ENCODE assay signal across 8 mouse cellular contexts in genomic region chr5:35042431-35043109, GRCm38 (mm10). TPM values are rescaled to one million over a fixed set of nuclear protein-coding genes. Genes with fewer than 3 reads are reported as not detected.
DNase-seq lines count a peak whose midpoint lies in the region; ATAC-seq and TF ChIP-seq lines count a peak whose summit lies in the region.

No protein-coding gene starts in this region.

- no peaks in the 10 kb centered on the region for H3K27me3 ChIP-seq in lung, postnatal 0 days (replicated peaks; ENCODE audit: insufficient read depth, low read length)
- no peaks in the 10 kb centered on the region for H3K27me3 ChIP-seq in hindbrain, embryonic 11.5 days (ENCODE audit: control insufficient read depth, insufficient read depth, low read length)

- peak; percentile 8; the same call in 1 of the 2 replicates for ATAC-seq in lung, postnatal 0 days
- peak; percentile 26; the same call in 1 of the 2 replicates for ATAC-seq in hindbrain, embryonic 11.5 days (ENCODE audit: low FRiP score)
- ATAC-seq in megakaryocyte progenitor cell, adult 5-6 weeks (replicated peaks; ENCODE audit: poor library complexity), result peak; percentile 27; the same call in 1 of the 2 replicates

- no peak for TF ChIP-seq EP300 in lung, postnatal 0 days (IDR thresholded peaks at IDR 0.05)

- WGBS in lung, postnatal 0 days, result 55% methylated on average over 10 of the region's 10 CpGs
- 77% methylated on average over 10 of the region's 10 CpGs for WGBS in hindbrain, embryonic 11.5 days

- no peak overlapping the region for H3K27ac ChIP-seq in lung, postnatal 0 days (ENCODE audit: low read length)
- no peak overlapping the region for H3K27ac ChIP-seq in hindbrain, embryonic 11.5 days (ENCODE audit: low read depth, low read length)

- no peak overlapping the region for H3K4me3 ChIP-seq in lung, postnatal 0 days (ENCODE audit: low read depth, low read length)
- no peak overlapping the region for H3K4me3 ChIP-seq in hindbrain, embryonic 11.5 days (ENCODE audit: low read depth, low read length)

- DNase-seq in lung, postnatal 0 days (ENCODE audit: low spot score), result no peak
- DNase-seq in lung, adult 18-20 months, result no peak
- DNase-seq in hindbrain, embryonic 11.5 days (ENCODE audit: low spot score), result no peak
- peak; percentile 47 to 66 for DNase-seq in thymus, postnatal 36 days
- no peak for DNase-seq in right cerebral cortex, postnatal 25 days
- no peak for DNase-seq in adrenal gland, adult 2 months
- DNase-seq in left cerebral cortex, postnatal 4 days, result no peak

- intact Hi-C loops in left cerebral cortex, postnatal 4 days (cut with DNase I), result loop anchor here (10.0 kb wide), 1 partner anchor 358 kb away; no protein-coding TSS in a partner anchor

- TF ChIP-seq CTCF in lung, postnatal 0 days (IDR thresholded peaks at IDR 0.05), result no peak

- no peaks in the 10 kb centered on the region for H3K4me1 ChIP-seq in lung, postnatal 0 days (ENCODE audit: insufficient read depth, low read depth, low read length)
- no peaks in the 10 kb centered on the region for H3K4me1 ChIP-seq in hindbrain, embryonic 11.5 days (replicated peaks; ENCODE audit: control insufficient read depth, insufficient read depth, low read length)

- H3K4me2 ChIP-seq in lung, postnatal 0 days (replicated peaks; ENCODE audit: low read depth, low read length), result no peak overlapping the region
- H3K4me2 ChIP-seq in hindbrain, embryonic 11.5 days (replicated peaks; ENCODE audit: low read depth, low read length), result no peak overlapping the region

- no peak overlapping the region for H3K9ac ChIP-seq in lung, postnatal 0 days (replicated peaks; ENCODE audit: low read depth)
- H3K9ac ChIP-seq in hindbrain, embryonic 11.5 days (ENCODE audit: low read depth, low read length), result no peak overlapping the region

- H3K36me3 ChIP-seq in lung, postnatal 0 days (ENCODE audit: insufficient read depth, low read length), result no peaks in the 10 kb centered on the region
- H3K36me3 ChIP-seq in hindbrain, embryonic 11.5 days (ENCODE audit: control insufficient read depth, insufficient read depth, low read length), result no peaks in the 10 kb centered on the region

- no peaks in the 10 kb centered on the region for H3K9me3 ChIP-seq in lung, postnatal 0 days (ENCODE audit: low read length)
- H3K9me3 ChIP-seq in hindbrain, embryonic 11.5 days (ENCODE audit: control insufficient read depth, low read length), result no peaks in the 10 kb centered on the region

RNA-seq across cellular contexts. Expression of gene Hgfac, which starts 1.3 kb away (rescaled TPM):
- polyA plus RNA-seq in lung, postnatal 0 days (2015; fragmentation: Nextera tagmentation; extraction: Ambion mirVana), result 0.73 and 0.82 TPM in 2 replicates
- 0.34 and 0.47 TPM in 2 replicates for polyA plus RNA-seq in hindbrain, embryonic 11.5 days (2014; fragmentation: Nextera tagmentation; extraction: Ambion mirVana)
- 0.59 TPM in 1 of 2 replicates, not detected in the other for total RNA-seq in megakaryocyte progenitor cell, adult 5-6 weeks (2015)
- total RNA-seq in megakaryocyte progenitor cell, adult 5-6 weeks (2017), result 0.24 TPM in 1 of 2 replicates, not detected in the other
- total RNA-seq in adrenal gland, adult 2 months (2021), result 1 to 10 TPM in 1 of 2 experiments, under 1 TPM in 1; 0.90 to 2.8 TPM
- 1.1 and 1.5 TPM in 2 replicates for polyA plus RNA-seq in adrenal gland, adult 2 months (2012; rRNA removed)
- total RNA-seq in left cerebral cortex, postnatal 4 days (2021), result 1 to 10 TPM in 1 of 2 experiments, under 1 TPM in 1; 0.95 to 1.7 TPM

RNA-seq across cellular contexts. Expression of gene Dok7, which starts 14.0 kb away (rescaled TPM):
- polyA plus RNA-seq in lung, postnatal 0 days (2015; fragmentation: Nextera tagmentation; extraction: Ambion mirVana), result 0.56 and 0.67 TPM in 2 replicates
- polyA plus RNA-seq in hindbrain, embryonic 11.5 days (2014; fragmentation: Nextera tagmentation; extraction: Ambion mirVana), result 0.11 TPM in 1 of 2 replicates, not detected in the other
- total RNA-seq in megakaryocyte progenitor cell, adult 5-6 weeks (2015), result 0.12 TPM in 1 of 2 replicates, not detected in the other
- total RNA-seq in megakaryocyte progenitor cell, adult 5-6 weeks (2017), result not detected in 2 replicates
- 10 to 100 TPM in 1 of 2 experiments, 1 to 10 TPM in 1; 4.8 to 17.0 TPM for total RNA-seq in adrenal gland, adult 2 months (2021)
- polyA plus RNA-seq in adrenal gland, adult 2 months (2012; rRNA removed), result 12.4 and 12.7 TPM in 2 replicates
- total RNA-seq in left cerebral cortex, postnatal 4 days (2021), result 10 to 100 TPM in 1 of 2 experiments, 1 to 10 TPM in 1; 9.4 to 10.3 TPM

Comparison
In these comparisons a context has a peak if more than half of its experiments do, and no peak if none do; other contexts are left out.
1. DNase-seq: peak in thymus, postnatal 36 days (2 of 2); none in lung, postnatal 0 days (single experiment), lung, adult 18-20 months (0 of 2), hindbrain, embryonic 11.5 days (single experiment), right cerebral cortex, postnatal 25 days (single experiment), adrenal gland, adult 2 months (single experiment) and left cerebral cortex, postnatal 4 days (single experiment).
2. RNA of gene Dok7, which starts 14.0 kb away (total RNA-seq): 4.8 to 17.0 TPM in adrenal gland, adult 2 months and 9.4 to 10.3 TPM in left cerebral cortex, postnatal 4 days; 0.12 TPM in megakaryocyte progenitor cell, adult 5-6 weeks; every median in the first group is over 4 times any median in the second.
3. Peak in every context shown above with its lines, with median percentiles within 50 percentile points of each other: ATAC-seq.